Mouse (Mus musculus) adrenal gland, adult 18-20 months (tissue): ENCODE results near the gene Tmem18. TPM values are rescaled to one million over a fixed set of nuclear protein-coding genes. Genes with fewer than 3 reads are reported as not detected.

Experiments
- microRNA-seq, 2 experiments: library from miRNA; unstranded; fragments of <30 nt; microRNA quantifications; one replicate each; pipeline ENCODE4 v1.2.0; 2021; ENCODE audit warnings: borderline number of aligned reads in 2 of 2
- total RNA-seq, 2 experiments: library from RNA; stranded (reverse); gene quantifications; 1 replicate in 1 of 2; 2 replicates in 1 of 2; pipeline ENCODE4 v1.2.3; 2021

Gene Tmem18
- total RNA-seq, 2 experiments from 2014 or later, result 15.6 to 16.3 TPM

Small RNA genes within 50 kb of the gene (microRNA-seq; reads per million reads assigned to microRNA genes)
- 0 reads per million in 2 experiments for gene Gm25243

Other genes with a start within 250 kb of the Tmem18 start
- under 1 TPM; 0.70 to 0.77 TPM for gene Sntg2, start 211.1 kb upstream of the Tmem18 start, total RNA-seq